Mouse (Mus musculus) retina, embryonic 14.5 days (tissue): Measurements from ENCODE around the gene H2-M10.3.
"Not testable (repeated sequence)": the region's sequence is repeated elsewhere in the genome, so short reads cannot be mapped to it uniquely, and the experiment has no call there.

Experiments
- DNase-seq: peaks from one replicate; pipeline ENCODE4 v3.0.0-alpha.2; 2015; ENCODE audit warnings: low spot score

The H2-M10.3 gene

DNA sequence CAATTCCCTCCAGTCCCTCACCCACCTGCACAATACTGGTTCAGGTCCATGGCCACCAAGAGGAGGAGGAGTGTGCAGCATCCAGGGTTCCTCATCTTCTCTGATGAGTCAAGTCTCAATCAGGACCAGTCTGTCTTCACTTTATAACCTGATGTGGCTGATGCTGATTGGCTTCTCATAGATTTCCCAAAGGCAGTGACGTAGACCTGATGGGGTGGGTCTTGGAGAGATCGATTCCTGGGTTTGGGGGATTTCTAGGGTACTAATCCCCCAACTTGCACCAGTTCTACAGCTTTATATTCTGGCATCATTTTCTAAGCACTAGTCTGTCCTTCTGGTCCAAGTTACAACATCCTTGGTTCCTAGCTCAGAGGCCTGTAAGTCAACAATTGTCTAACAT lies at the start of gene H2-M10.3:
Gene H2-M10.3, minus strand, starts transcription at position 101 of the 400 bp plus-strand sequence.
- DNase-seq, result not testable (repeated sequence)

DNA sequence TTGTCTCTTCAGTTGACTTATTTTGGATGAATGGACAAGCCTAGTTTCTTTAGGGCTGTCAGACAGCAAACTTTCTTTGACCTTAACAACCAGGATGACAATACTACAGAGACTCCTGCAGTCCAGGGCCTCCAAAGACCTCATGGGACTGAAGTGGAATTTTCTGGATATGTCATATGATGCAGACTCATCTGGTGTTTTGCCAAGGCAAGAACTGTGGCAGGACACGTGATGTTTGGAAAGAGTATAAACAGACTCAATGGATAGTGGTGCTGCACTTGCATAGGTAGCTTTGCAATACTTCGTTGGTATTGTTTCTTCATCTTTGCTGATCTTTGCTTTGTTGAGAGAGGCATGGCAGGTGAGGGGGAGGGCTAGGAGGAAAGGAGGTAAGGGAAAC lies 49.2 kb upstream of the H2-M10.3 start:
- no peak for DNase-seq

DNA sequence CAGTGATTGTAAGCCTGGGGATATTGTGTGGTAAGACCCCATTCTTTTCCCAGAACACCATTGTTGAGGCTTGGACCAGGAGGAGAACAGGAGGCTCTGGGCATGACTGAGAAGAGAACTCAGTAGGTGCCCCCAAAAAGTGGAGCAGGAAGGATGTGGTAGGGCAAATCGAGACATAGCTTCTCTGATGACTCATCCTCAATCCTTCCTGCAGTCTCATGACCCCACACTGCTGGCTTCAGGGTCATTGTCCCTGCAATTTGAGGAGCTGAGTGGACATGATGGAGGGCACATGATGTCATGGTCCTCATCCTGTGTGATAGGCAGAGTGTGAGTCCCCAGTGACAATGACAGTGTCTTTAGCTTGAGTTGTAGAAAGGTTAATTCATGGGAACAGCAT lies 47.2 kb upstream of the H2-M10.3 start:
- DNase-seq, result no peak

DNA sequence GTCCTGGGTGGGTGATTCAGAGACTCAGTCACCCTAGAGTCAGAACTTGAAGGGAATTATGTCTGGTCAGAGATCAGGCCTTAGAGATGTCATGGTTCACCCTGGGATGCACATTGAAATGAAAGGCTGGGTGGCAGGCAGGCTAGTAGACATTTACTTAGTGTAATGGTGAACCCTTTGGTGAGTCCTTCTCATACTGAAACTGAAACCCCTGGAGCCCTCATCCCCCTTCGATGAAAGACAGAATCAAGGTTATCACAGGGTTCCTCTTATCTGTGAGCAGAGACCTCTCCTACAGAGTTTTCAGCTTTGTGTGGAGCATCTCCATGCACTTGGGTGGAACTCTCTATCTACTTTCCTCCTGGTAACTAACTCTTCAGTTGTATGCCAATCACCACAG lies 46.1 kb upstream of the H2-M10.3 start:
- no peak for DNase-seq

DNA sequence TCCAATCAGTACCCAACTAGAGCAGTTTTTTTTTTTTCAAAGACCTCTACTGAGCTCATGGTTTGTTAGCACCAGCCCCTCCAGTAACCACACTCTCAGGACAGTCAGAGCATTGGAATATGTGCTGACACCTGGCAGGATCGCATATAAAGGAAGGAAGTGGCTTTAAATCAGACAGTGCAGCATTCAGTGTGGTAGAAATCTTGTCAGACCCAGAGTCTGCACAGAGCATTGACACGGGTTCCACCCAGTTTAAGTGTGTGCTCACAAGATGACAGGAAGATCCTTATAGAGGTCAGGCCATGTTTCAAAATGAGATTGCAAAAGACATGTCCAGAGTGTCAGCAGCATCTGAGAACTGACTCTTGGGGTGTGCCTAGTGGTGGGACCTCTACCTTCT lies 21.7 kb upstream of the H2-M10.3 start:
- DNase-seq, result no peak

DNA sequence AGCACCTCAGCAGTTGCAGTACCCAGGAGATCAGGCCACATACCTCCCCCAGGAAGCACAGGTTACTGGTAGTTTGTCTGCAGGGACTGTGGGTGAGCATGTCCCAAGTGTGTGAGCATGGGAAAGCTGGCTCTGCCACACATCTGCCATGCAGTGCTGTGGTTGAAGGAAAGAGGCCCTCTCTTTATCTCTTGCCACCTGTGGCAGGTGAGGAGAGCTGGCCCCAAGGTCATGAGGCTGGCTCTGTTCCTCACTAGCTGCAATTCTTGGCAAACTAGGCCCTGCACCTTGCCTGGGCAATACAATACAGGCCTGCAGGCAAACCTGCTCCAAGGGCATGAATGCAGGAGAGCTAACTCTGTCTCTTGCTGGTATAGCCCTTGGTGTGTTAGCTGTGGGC lies 5.8 kb downstream of the H2-M10.3 start:
- DNase-seq, result not testable (repeated sequence)

DNA sequence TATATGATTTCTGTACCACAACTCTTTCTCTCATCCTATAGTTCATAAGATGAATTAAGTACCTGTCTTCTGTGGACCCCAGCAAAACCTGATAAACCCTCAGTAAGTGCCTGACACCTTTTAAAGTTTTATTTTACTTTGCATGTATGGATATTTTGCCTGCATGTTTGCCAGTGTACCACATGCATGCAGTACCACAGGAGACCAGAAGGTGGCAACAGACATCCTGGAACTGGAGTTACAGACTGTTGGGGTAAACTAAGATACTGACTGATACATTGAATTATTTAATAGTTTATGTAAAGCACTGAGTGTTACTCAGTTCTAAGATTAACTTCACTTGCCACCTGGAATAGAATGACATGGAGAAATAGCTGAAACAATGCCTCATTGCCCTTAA lies 10.7 kb downstream of the H2-M10.3 start:
- DNase-seq, result peak; percentile 74

DNA sequence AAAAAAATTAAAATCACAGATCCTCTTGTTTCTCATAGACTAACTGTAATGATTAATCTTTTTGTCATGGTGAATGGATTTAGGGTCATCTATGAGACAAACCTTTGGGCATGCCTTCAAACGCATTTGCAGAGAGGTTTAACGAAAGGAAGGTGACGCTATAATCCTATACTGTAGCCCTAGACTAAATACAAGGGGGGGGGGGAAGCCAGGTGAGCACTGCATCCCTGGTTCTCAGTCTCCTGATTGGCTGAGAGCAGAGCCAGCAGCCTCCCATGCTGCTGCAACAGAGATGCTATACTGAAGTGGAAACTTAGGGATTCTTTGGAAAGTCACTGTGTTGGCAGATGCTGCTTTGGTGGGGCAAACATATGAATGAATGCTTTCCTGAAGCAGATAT lies 12.5 kb downstream of the H2-M10.3 start:
- DNase-seq, result no peak

DNA sequence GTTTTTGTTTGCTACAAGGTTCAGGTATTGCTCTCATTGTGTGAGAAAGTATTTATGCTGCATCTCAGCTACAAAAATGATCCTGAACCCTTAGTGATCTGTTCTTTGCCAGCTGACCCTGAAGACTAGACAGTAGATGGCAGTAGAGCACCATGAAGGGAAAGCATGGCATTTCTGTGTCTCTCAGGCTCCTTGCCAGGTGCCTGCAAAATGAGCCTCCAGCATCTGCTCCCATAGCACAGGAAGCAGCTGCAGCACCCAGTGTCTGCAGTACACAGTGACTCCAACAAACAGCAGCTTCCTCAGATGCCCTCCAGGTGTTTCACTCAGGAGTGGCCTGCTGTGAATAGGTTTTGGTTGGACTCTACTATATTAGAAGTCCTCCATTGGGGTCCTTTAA lies 12.9 kb downstream of the H2-M10.3 start:
- DNase-seq, result peak; percentile 71

DNA sequence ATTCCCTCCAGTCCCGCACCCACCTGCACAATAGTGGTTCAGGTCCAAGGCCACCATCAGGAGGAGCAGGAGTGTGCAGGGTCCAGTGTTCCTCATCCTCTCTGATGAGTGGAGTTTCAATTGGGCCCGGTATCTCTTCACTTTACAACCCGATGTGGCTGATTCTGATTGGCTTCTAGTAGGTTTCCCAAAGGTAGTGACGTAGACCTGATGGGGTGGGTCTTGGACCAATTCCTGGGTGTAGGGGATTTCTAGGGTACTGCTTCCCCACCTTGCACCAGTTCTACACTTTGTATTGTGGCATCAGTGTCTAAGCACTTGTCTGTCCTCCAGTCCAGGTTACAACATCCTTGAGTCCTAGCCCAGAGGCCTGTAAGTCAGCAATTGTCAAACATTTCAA lies 42.2 kb downstream of the H2-M10.3 start, which contains the start of gene H2-M10.1:
Gene H2-M10.1, minus strand, starts transcription at position 101 of the 400 bp plus-strand sequence.
- DNase-seq, result no peak

DNA sequence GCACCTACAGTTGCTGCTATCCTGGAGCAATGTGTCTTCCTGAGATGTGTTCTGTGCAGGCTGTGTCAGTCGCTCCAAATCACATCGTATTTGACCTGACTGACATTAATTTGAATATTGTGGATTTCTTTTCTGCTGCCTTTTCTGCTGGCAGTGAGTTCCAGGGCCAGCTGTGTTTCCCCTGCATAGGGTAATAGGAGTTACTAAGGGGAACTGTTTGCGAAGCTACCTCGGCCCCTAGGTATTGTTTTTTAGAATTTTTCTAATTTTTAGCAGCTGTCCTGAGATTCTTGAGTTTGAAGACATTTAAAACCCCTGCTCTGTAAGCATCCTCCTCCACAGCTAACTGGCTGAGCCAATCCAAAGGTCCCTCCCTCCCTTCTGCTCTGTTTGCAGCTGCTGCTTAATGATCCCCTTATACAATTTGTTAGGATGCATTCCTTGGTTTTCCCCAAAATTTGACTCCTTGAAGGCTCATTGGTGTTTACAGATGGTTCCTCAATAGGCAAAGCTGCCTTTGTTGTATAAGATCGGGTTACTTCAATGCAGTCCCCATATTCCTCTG lies 52.4 kb downstream of the H2-M10.3 start:
- no peak for DNase-seq

DNA sequence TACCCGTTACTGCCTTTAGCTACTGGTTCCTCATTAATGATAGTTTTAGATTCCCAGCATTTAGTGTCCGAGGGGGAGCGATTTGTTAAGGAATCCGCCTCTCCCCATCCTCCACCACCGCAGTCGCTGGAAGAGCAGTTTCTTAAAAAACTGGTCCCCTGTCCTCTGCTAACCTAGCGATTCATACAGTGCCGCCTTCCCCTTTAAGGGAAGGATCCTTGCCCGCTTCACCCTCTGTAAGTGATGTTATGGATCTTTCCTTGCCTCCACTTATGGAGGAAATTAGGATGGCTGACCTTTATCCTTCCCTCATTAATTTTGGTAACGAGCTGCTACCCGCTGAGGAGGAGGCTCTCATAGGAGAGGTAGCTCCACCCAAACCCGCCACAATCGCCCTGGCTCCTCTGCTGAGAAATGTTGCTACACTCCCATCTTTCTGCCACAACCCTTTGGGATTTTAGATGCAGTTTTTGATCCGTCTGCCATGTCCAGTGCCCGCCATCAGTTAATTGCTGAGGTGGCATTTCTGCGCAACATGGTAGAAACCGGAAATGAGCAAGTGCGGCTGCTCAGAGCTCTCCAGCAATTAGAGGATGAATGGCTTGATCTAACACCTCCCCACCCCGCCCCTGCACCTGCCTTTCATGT lies 53.1 kb downstream of the H2-M10.3 start:
- peak; percentile 72 for DNase-seq
